Mouse (Mus musculus) megakaryocyte, embryonic 14.5 days (primary cell): Measurements from ENCODE around the gene Rln1. TPM values are rescaled to one million over a fixed set of nuclear protein-coding genes. Genes with fewer than 3 reads are reported as not detected.

ENCODE experiments used
- H3K27me3 ChIP-seq: replicated peaks from 2 replicates; pipeline ENCODE3; 2012; ENCODE audit warnings: inconsistent platforms
- H3K36me3 ChIP-seq: replicated peaks from 2 replicates; pipeline ENCODE3; 2012; ENCODE audit warnings: low read length, inconsistent platforms, mixed read lengths
- H3K4me1 ChIP-seq: 2 replicates; pipeline ENCODE4 v1.6.1; 2012; ENCODE audit warnings: inconsistent platforms
- H3K4me3 ChIP-seq: replicated peaks from 2 replicates; pipeline ENCODE3; 2012; ENCODE audit warnings: moderate library complexity, mild to moderate bottlenecking, inconsistent platforms
- H3K9me3 ChIP-seq: 2 replicates; pipeline ENCODE4 v1.6.1; 2012; ENCODE audit warnings: inconsistent platforms
- FLI1 ChIP-seq: IDR thresholded peaks from 2 replicates; pipeline ENCODE4 v1.6.1; 2012; ENCODE audit warnings: low read length, inconsistent platforms, mixed read lengths
- GATA1 ChIP-seq: IDR thresholded peaks from 3 replicates; pipeline ENCODE4 v1.6.1; 2012; ENCODE audit warnings: mixed read lengths, low read length, inconsistent platforms, borderline replicate concordance
- polyA plus RNA-seq: library from polyadenylated mRNA; stranded (reverse); fragments of >175 nt; gene quantifications from 2 replicates; pipeline ENCODE4 v1.2.3, GENCODE M21; 2012; ENCODE audit warnings: low replicate concordance; ENCODE audit not compliant: insufficient read depth

The Rln1 gene
- polyA plus RNA-seq, result not detected in 2 replicates

GRCm38 (mm10) chr19:29334068-29334745 is at the start of gene Rln1:
TSS of gene Rln1 (minus strand) at chr19:29334670.
- H3K27me3 ChIP-seq, result peaks cover 25% of the 10 kb centered on the region

DNA sequence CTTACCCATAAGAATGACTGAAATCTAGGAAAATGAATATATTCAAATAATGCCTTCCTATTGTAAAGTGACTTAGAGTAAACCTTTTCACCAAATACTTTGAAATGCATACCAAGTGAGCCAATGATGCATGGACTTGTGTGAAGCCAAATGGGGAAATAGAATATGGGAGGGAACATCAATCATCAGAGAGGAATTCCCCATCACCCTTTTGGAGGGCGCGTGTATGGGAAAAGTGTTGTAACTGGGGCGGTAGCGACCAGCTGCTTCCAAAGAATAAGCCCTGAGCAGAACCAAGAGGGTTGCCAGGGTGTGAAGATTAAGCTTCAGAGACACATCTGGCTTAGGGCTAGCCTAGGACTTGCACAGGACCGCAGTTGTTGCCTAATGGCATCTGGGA is 48.9 kb upstream of the Rln1 start:
- peaks cover 28% of the 10 kb centered on the region for H3K4me1 ChIP-seq
- no peaks in the 10 kb centered on the region for H3K27me3 ChIP-seq
- H3K9me3 ChIP-seq, result no peaks in the 10 kb centered on the region
- TF ChIP-seq GATA1, result no peak
- no peak for TF ChIP-seq FLI1
- no peak overlapping the region for H3K4me3 ChIP-seq
- peaks cover 93% of the 10 kb centered on the region for H3K36me3 ChIP-seq

More at GRCm38 (mm10) chr19:29334068-29334745, at the start of gene Rln1:
- Histone ChIP-seq H3K9me3 (no peaks in the 10 kb centered on the region), H3K4me1 (peaks cover 9% of the 10 kb centered on the region), H3K36me3 (no peaks in the 10 kb centered on the region), H3K4me3 (peak within 1 kb of the TSS; percentile 59)
- no peak for TF ChIP-seq GATA1
- no peak for TF ChIP-seq FLI1

GRCm38 (mm10) chr19:29379839-29380603 is 45.6 kb upstream of the Rln1 start:
- Histone ChIP-seq H3K4me3 (no peak overlapping the region), H3K27me3 (no peaks in the 10 kb centered on the region), H3K36me3 (peaks cover 91% of the 10 kb centered on the region), H3K9me3 (no peaks in the 10 kb centered on the region), H3K4me1 (peaks cover 28% of the 10 kb centered on the region)
- TF ChIP-seq GATA1, result no peak
- no peak for TF ChIP-seq FLI1

GRCm38 (mm10) chr19:29376382-29376781 is 41.9 kb upstream of the Rln1 start:
- H3K36me3 ChIP-seq, result peaks cover 69% of the 10 kb centered on the region
- H3K27me3 ChIP-seq, result no peaks in the 10 kb centered on the region
- H3K4me1 ChIP-seq, result peaks cover 31% of the 10 kb centered on the region
- H3K4me3 ChIP-seq, result no peak overlapping the region
- TF ChIP-seq GATA1 (no peak), FLI1 (no peak)
- H3K9me3 ChIP-seq, result no peaks in the 10 kb centered on the region

DNA sequence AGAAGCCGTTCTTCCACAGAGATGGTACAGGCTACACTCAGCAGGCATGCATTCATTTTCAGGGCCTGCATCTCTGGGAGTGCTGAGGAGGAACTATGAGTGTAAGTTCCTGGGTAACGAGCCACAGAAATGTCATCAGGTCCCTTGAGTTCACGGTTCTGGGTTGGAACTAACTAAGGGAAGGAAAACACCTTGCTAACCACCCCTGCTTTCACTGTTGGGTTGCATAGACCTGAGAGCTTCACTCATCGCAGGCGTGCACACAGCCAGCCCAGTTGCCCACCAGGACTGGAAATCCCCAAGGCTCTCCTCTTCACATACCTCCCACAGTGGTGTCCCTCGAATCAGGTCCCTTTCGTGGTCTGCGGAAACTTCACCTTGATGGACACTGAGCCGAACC is 40.5 kb upstream of the Rln1 start:
- Histone ChIP-seq H3K4me3 (no peak overlapping the region), H3K9me3 (no peaks in the 10 kb centered on the region), H3K4me1 (peaks cover 38% of the 10 kb centered on the region), H3K27me3 (no peaks in the 10 kb centered on the region), H3K36me3 (peaks cover 55% of the 10 kb centered on the region)
- no peak for TF ChIP-seq FLI1
- no peak for TF ChIP-seq GATA1

DNA sequence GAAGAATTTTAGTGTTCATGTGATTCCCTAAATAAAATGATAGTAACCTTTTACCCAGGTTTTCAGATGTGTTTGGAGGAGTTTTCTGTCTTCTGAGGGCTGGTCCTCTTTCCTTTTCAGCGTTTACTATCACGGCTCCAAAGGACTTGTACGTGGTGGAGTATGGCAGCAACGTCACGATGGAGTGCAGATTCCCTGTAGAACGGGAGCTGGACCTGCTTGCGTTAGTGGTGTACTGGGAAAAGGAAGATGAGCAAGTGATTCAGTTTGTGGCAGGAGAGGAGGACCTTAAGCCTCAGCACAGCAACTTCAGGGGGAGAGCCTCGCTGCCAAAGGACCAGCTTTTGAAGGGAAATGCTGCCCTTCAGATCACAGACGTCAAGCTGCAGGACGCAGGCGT is 39.0 kb upstream of the Rln1 start:
- peaks cover 41% of the 10 kb centered on the region for H3K36me3 ChIP-seq
- no peak for TF ChIP-seq FLI1
- TF ChIP-seq GATA1, result no peak
- peak overlapping the region; percentile 47 for H3K4me3 ChIP-seq
- H3K4me1 ChIP-seq, result peaks cover 51% of the 10 kb centered on the region
- H3K9me3 ChIP-seq, result no peaks in the 10 kb centered on the region
- H3K27me3 ChIP-seq, result no peaks in the 10 kb centered on the region

DNA sequence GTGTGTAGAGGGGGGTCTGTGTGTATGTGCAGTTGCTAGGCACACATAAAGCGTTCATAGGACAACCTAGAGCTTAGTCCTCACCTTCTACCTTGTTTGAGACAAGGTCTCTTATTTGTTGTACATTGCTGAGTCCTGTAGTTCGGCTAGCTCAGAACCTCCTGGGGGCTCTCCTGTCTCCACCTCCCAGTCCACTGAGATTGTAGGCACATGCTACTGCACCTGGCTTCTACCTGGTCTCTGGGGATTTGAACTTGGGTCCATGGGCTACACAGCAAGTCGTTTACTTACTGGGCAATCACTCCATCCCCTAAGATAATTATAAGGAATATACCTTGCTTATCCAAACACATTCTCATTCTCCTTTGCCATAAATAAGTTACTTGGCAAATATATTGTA is 38.2 kb upstream of the Rln1 start:
- no peak for TF ChIP-seq FLI1
- TF ChIP-seq GATA1, result no peak
- Histone ChIP-seq H3K4me3 (peak overlapping the region; percentile 90), H3K27me3 (no peaks in the 10 kb centered on the region), H3K9me3 (no peaks in the 10 kb centered on the region), H3K36me3 (peaks cover 39% of the 10 kb centered on the region), H3K4me1 (peaks cover 59% of the 10 kb centered on the region)

- H3K36me3 ChIP-seq, result peaks cover 35% of the 10 kb centered on the region
- no peaks in the 10 kb centered on the region for H3K9me3 ChIP-seq
- peak overlapping the region; percentile 90 for H3K4me3 ChIP-seq
- TF ChIP-seq FLI1 (no peak), GATA1 (no peak)
- H3K27me3 ChIP-seq, result no peaks in the 10 kb centered on the region
- peaks cover 63% of the 10 kb centered on the region for H3K4me1 ChIP-seq
Measured at GRCm38 (mm10) chr19:29372138-29372537, 37.7 kb upstream of the Rln1 start.

DNA sequence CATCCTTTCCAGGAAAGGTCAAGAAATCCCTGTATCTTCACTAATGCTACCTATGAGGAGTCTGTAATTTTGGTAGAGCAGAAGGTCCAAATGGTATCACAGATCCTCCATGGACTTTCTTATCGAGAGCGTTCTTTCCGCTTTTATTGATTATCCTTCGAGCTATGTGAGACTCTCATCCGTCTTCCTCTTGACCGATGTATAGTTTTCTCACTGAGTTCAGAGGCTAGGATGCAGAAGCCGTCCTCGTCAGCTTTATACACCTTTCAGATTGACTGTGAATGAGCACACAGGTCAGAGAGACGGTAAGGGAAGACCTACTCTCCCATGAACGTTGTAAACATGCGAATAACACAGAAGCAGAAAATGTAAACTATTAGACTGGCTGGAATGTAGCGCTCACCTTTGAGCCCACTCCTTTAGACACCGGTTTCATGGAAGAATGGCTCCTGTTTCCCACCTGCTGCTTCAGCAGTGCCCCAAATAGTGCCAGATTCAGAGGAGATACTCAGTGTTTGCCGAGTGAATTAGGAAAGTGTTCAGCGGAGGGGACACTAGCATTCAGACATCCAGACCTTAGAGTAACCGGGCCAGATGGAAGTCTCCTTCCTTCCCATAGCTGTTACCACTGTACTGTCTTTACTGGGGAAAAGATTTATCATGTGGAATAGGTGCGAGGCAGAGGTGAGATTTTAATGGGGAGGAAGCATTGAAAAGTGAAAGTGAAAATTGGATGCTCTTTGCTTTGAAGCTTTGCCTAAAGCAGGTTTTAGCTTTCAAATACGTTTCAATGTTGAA is 37.0 kb upstream of the Rln1 start:
- no peak for TF ChIP-seq GATA1
- no peak for TF ChIP-seq FLI1
- H3K36me3 ChIP-seq, result peaks cover 28% of the 10 kb centered on the region
- peak overlapping the region; percentile 90 for H3K4me3 ChIP-seq
- no peaks in the 10 kb centered on the region for H3K9me3 ChIP-seq
- peaks cover 63% of the 10 kb centered on the region for H3K4me1 ChIP-seq
- H3K27me3 ChIP-seq, result no peaks in the 10 kb centered on the region
